Mouse (Mus musculus) left cerebral cortex, postnatal 4 days (tissue): ENCODE data around the gene Slc4a1. TPM values are rescaled to one million over a fixed set of nuclear protein-coding genes. Genes with fewer than 3 reads are reported as not detected.
A peak's percentile ranks its signal among the peaks of the same experiment; 100 is the strongest.

Experiments used
- DNase-seq: peaks from one replicate; pipeline ENCODE4 v3.0.0-alpha.2; 2022
- intact Hi-C: fragments of 180-260 bp; cut with DNase I; formaldehyde crosslinking; loops from one replicate; pipeline ENCODE4 v1.15.1; 2025
- total RNA-seq, 2 experiments: library from RNA; stranded (reverse); gene quantifications; 2 replicates each; pipeline ENCODE4 v1.2.3; 2021

The Slc4a1 gene
- total RNA-seq, 2 experiments from 2014 or later, result 0.87 to 1.9 TPM

- intact Hi-C loops, result loop anchor here (5.0 kb wide), 1 partner anchor 33 kb away; no protein-coding TSS in a partner anchor
These were observed 14.1 kb upstream of the Slc4a1 start for GRCm38 (mm10) chr11:102380091-102380490.

GRCm38 (mm10) chr11:102377186-102377585 lies 11.2 kb upstream of the Slc4a1 start:
- DNase-seq, result no peak
- intact Hi-C loops, result no loop called here

More at GRCm38 (mm10) chr11:102380091-102380490, 14.1 kb upstream of the Slc4a1 start:
- DNase-seq, result no peak

- DNase-seq, result no peak
- intact Hi-C loops, result no loop called here
These were observed 10.3 kb upstream of the Slc4a1 start for GRCm38 (mm10) chr11:102376196-102376835.

DNA sequence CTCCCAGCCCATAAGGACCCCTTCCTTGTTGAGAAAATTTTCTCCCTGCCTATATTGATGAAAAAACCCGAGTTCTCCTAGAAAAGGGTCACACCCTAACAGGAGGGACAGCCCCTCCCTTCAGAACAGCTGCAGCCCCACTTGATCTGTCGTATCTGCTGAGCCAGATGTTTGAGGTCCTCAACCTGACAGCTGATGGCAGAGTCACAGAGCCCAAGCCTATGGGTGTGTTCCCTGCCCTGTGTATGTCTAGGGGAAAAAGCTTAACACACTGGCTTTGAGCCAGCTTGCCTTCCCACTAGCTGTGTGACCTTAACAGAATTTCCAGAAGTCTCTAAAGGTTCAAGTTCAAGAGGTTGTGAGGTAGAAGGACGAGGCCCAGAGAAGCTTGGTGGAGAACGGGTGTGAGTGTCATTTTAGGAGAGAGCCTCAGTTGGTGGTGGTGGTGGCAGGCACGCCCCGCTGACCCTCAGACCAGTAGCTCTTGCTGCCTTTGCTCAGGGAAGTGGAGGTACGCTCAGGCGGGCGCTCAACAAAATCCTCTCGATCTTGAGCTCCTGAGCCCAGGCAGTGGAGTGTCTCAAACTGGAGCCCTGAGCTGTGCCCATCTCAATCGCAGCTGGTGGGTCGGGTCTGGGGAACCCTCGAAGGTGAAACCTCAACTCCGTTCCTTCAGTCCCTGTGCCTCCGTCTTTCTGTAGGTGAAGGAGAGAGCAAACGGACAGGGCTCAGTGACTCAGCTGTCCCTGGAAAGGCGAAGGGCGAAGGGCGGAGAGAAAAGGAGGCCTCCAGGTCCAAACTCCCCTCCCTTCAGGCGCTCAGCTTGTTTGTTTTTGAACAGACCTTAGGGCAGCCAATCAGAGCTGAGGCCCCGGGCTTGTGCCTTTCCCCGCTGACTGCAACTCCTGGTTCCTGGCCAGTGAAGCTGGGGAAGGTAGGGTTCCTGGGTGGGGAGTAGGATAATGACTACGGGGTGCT lies 9.5 kb upstream of the Slc4a1 start:
- intact Hi-C loops, result no loop called here
- DNase-seq, result peak; percentile 27

GRCm38 (mm10) chr11:102374108-102374725 lies 8.2 kb upstream of the Slc4a1 start:
- no peak for DNase-seq
- intact Hi-C loops, result loop anchor here (5.0 kb wide), 1 partner anchor 37 kb away; no protein-coding TSS in a partner anchor

DNA sequence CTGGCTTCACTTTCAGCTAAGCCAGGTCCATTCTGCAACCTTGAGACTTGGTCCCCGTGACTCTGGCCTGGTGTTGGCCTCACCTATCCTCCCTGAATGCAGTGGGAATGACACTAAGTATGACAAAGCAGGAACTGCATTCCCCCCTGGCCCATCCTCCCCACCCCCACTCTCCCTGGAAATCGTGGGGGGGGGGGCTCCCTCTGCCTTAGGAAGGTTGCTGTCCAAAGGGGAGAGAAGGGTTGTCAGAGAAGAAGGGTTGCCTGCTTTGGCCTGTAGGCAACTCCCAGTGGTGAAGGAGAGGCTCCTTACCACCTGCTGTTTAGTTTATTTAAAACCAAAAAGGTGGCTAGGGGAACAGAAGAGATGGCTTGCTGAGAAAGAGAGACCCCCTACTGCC lies 7.6 kb upstream of the Slc4a1 start:
- intact Hi-C loops, result loop anchor here (5.0 kb wide), 1 partner anchor 36 kb away; no protein-coding TSS in a partner anchor

GRCm38 (mm10) chr11:102372936-102373335 lies 6.9 kb upstream of the Slc4a1 start:
- intact Hi-C loops, result loop anchor here (5.0 kb wide), 1 partner anchor 36 kb away; no protein-coding TSS in a partner anchor
- DNase-seq, result no peak

More for the DNA sequence above, 7.6 kb upstream of the Slc4a1 start:
- no peak for DNase-seq

DNA sequence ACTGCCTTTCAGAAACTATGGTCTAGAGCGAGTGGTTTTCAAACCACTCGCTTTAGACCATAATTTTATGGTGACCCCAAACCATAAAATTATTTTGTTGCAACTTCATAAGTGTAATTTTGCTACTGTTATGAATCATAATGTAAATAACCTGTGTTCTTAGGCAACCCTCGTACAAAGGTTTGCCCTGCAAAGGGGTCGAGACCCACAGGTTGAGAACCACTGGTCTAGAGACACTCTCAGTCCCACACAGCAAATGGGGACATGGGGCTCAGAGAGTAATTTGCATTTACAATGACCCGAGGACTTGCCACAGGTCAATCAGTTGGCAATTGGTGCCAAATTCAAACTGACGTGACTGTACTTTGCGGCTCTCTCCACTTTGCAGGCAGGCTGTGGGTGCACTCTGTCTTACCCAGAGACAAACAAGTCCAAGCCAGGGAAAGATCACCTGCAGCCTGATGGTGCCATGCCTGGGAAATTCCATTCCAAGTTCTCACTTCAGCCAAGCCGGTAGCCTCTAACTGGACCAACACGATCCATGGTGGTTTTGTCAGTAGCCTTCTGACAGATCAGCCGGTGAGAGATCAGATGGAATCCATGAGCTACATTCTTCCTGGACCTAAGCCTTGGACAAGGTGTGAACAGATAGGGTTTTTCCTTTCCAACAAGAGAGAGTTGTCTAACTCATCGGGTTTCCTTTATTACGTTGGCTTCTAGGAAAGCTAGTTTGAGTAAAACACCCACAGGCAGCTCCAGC lies 6.1 kb upstream of the Slc4a1 start:
- intact Hi-C loops, result loop anchor here (5.0 kb wide), 1 partner anchor 35 kb away; no protein-coding TSS in a partner anchor

GRCm38 (mm10) chr11:102370285-102370684 lies 4.3 kb upstream of the Slc4a1 start:
- intact Hi-C loops, result loop anchor here (5.0 kb wide), 1 partner anchor 33 kb away; no protein-coding TSS in a partner anchor
- no peak for DNase-seq

More for the DNA sequence above, 6.1 kb upstream of the Slc4a1 start:
- no peak for DNase-seq

GRCm38 (mm10) chr11:102369263-102369662 lies 3.3 kb upstream of the Slc4a1 start:
- intact Hi-C loops, result no loop called here
- DNase-seq, result no peak

GRCm38 (mm10) chr11:102368347-102368746 lies 2.3 kb upstream of the Slc4a1 start:
- intact Hi-C loops, result no loop called here
- no peak for DNase-seq

GRCm38 (mm10) chr11:102367504-102368280 lies 1.7 kb upstream of the Slc4a1 start:
- no peak for DNase-seq
- intact Hi-C loops, result no loop called here

GRCm38 (mm10) chr11:102365699-102366098 lies 304 bp downstream of the Slc4a1 start:
- intact Hi-C loops, result no loop called here

GRCm38 (mm10) chr11:102364570-102365371 lies 1.2 kb downstream of the Slc4a1 start:
- no peak for DNase-seq
- intact Hi-C loops, result no loop called here

More at GRCm38 (mm10) chr11:102365699-102366098, 304 bp downstream of the Slc4a1 start:
- no peak for DNase-seq

DNA sequence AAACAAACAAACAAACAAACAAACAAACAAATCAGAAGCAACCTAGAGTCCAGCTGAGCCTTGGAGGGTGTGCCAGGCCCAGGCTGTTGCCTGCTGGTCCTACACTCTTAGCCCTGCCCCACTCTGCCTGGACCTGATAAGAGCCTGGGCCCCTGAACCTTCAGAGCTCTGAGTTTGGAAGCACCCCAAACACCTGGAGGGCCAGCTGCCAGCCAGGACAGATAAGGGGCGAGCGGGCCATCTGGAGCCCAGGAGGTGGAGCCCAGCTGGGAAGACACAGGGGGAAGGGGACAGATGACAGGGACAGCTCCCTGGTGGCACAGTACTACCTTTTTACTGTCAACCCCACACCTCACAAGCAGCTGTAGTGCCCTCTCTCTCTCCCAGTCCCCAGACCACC lies 2.4 kb downstream of the Slc4a1 start:
- no peak for DNase-seq
- intact Hi-C loops, result no loop called here

DNA sequence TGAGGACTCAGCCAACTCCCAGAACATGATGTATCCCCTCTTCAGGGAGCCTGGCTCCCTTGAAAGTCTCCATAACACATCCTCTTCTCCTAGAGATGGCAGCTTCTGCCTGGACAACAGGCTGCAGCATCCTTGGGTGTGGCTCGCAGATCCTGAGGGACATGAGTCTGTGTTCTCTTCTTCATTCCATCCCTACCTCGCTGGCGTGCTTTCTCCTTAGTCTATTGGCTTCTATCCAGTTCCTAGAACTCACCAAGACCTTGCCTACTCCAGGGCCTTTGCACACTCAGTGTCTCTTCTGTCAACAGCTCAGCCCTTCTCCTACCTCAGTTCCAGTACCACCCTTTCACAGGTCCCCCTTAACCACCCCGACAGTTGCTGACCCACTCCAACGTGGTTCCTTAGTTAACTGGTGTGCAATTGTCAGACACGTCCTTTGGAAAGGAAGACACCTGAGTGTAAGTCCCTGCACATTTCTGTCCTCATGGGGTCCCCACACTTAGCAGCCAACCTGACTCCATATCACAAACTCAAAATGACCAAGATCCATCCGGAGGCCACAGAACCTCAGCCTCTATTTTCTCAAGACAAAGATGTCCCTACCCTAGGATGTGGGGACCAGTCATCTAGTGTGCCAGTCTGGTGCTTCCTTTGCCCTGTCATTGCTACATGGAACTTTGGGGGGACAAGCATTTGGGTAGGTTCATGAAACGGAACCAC lies 4.1 kb downstream of the Slc4a1 start:
- intact Hi-C loops, result no loop called here
- DNase-seq, result no peak

GRCm38 (mm10) chr11:102358365-102358764 lies 7.6 kb downstream of the Slc4a1 start:
- no peak for DNase-seq
- intact Hi-C loops, result no loop called here
